Mouse (Mus musculus): ENCODE measurements around the gene Vangl2. TPM values are rescaled to one million over a fixed set of nuclear protein-coding genes. Genes with fewer than 3 reads are reported as not detected.

Gene Vangl2
- total and polyA plus RNA-seq, 3 experiments: 0.39 to 3.0 TPM; not detected in 1

DNA sequence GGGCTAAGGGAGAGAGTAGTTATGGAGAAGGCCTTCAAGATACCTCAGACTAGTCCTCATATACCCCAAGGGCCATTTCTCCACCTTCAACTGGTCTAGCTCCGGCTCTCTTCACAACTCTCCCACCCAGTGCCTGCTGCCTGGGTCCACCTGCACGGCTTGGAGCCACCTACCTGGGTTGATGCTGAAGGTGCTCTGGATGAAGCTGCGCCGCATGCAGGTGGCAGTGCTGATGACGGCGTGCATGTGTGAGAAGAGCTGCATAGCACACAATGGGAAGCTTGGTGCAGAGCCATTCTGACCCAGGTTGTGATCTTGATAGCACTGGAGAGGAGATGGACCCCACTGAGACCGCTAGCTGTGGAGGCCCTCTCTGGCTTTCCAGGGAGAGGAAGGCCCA lies 44.4 kb upstream of the Vangl2 start:
- Histone ChIP-seq H3K27me3 (ENCODE audit: control insufficient read depth in 1 of 2, insufficient read depth in 2 of 2, low read length in 2 of 2) (no peaks in the 10 kb centered on the region), H3K79me2 (ENCODE audit: control insufficient read depth, insufficient read depth, low read length, poor library complexity) (no peaks in the 10 kb centered on the region), H3K9me3 (replicated peaks; ENCODE audit: insufficient read depth, low read length) (no peaks in the 10 kb centered on the region), H3K36me3 (ENCODE audit: control insufficient read depth in 1 of 2, insufficient read depth in 2 of 2, low read length in 2 of 2) (peaks cover 1 to 10% of the 10 kb centered on the region in 2 experiments), H3K27ac (ENCODE audit: control insufficient read depth, low read depth, low read length) (no peak overlapping the region), H3K9ac (ENCODE audit: control insufficient read depth, low read depth, low read length, poor library complexity, severe bottlenecking) (no peak overlapping the region), H3K4me3 (ENCODE audit: control insufficient read depth in 1 of 2, insufficient read depth in 1 of 2, low read depth in 2 of 2, low read length in 2 of 2) (no peak overlapping the region), H3K4me1 (ENCODE audit: control insufficient read depth in 1 of 2, insufficient read depth in 2 of 2, low read length in 2 of 2) (no peaks in the 10 kb centered on the region)
- TF ChIP-seq BHLHE40 (IDR thresholded peaks at IDR 0.05; ENCODE audit: borderline replicate concordance, low read depth, low read length) (no peak), MXI1 (IDR thresholded peaks at IDR 0.05; ENCODE audit: low read depth, low read length) (no peak), ZC3H11A (IDR thresholded peaks at IDR 0.05; ENCODE audit: low read depth, low read length) (no peak), CTCF (IDR thresholded peaks at IDR 0.05 in 2 of 3, conservative IDR thresholded peaks at IDR 0.05 in 1 of 3; ENCODE audit: control insufficient read depth in 1 of 3, insufficient read depth in 1 of 3, low read depth in 2 of 3, low read length in 3 of 3, poor library complexity in 1 of 3, severe bottlenecking in 1 of 3) (no peak), NELFE (IDR thresholded peaks at IDR 0.05; ENCODE audit: low read depth, low read length) (no peak), GABPA (IDR thresholded peaks at IDR 0.05; ENCODE audit: low read depth, low read length) (no peak), NRF1 (IDR thresholded peaks at IDR 0.05; ENCODE audit: insufficient read depth, low read depth, low read length, poor library complexity, severe bottlenecking) (no peak), CHD2 (IDR thresholded peaks at IDR 0.05; ENCODE audit: low read length) (no peak), RCOR1 (IDR thresholded peaks at IDR 0.05; ENCODE audit: low read depth, low read length) (no peak), USF1 (IDR thresholded peaks at IDR 0.05; ENCODE audit: low read depth, low read length) (no peak), EP300 (IDR thresholded peaks at IDR 0.05; ENCODE audit: low read depth in 1 of 2, low read length in 2 of 2) (no peak), SIN3A (IDR thresholded peaks at IDR 0.05; ENCODE audit: low read length) (no peak), MYB (IDR thresholded peaks at IDR 0.05; ENCODE audit: low read depth, low read length) (no peak)
- DNase-seq (ENCODE audit: low read depth, low spot score): no peak

DNA sequence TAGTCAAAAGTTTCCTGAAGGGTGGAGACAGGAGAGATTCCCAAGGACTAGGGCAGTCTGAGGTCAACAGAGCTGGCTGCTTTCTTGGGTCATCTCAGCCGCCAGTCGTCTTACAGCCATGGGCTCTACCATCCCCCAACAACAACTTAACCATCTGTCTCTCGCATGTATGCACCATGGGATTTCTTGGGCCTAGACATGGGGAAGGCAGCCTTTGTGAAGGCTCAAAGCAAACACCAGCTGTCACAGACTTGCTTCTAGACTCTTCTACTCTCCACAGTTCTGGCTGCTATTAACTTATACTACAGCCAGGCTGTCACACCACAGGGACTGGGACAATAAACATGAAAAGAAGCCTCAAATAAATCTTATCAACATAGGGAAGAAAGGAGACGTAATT lies 43.3 kb upstream of the Vangl2 start:
- no peak overlapping the region for H3K9ac ChIP-seq (ENCODE audit: control insufficient read depth, low read depth, low read length, poor library complexity, severe bottlenecking)
- no peak overlapping the region for H3K4me3 ChIP-seq (ENCODE audit: control insufficient read depth in 1 of 2, insufficient read depth in 1 of 2, low read depth in 2 of 2, low read length in 2 of 2)
- no peaks in the 10 kb centered on the region for H3K27me3 ChIP-seq (ENCODE audit: control insufficient read depth in 1 of 2, insufficient read depth in 2 of 2, low read length in 2 of 2)
- TF ChIP-seq TCF12 (IDR thresholded peaks at IDR 0.05; ENCODE audit: low read depth, low read length) (no peak), ZC3H11A (IDR thresholded peaks at IDR 0.05; ENCODE audit: low read depth, low read length) (no peak), ZNF384 (IDR thresholded peaks at IDR 0.05; ENCODE audit: low read depth, low read length) (no peak), SMC3 (IDR thresholded peaks at IDR 0.05; ENCODE audit: low read depth, low read length) (no peak), MAZ (IDR thresholded peaks at IDR 0.05; ENCODE audit: low read depth, low read length) (no peak), TBP (IDR thresholded peaks at IDR 0.05; ENCODE audit: low read depth, low read length) (no peak), MXI1 (IDR thresholded peaks at IDR 0.05; ENCODE audit: low read depth, low read length) (no peak), POLR2AphosphoS2 (IDR thresholded peaks at IDR 0.05; ENCODE audit: low read length) (no peak), E2F4 (IDR thresholded peaks at IDR 0.05; ENCODE audit: borderline replicate concordance, low read depth, low read length) (no peak), NRF1 (IDR thresholded peaks at IDR 0.05; ENCODE audit: insufficient read depth, low read depth, low read length, poor library complexity, severe bottlenecking) (no peak), HCFC1 (IDR thresholded peaks at IDR 0.05; ENCODE audit: low read depth, low read length) (no peak), RAD21 (IDR thresholded peaks at IDR 0.05; ENCODE audit: low read depth, low read length) (no peak), USF1 (IDR thresholded peaks at IDR 0.05; ENCODE audit: low read depth, low read length) (no peak), POLR2AphosphoS5 (IDR thresholded peaks at IDR 0.05; ENCODE audit: borderline replicate concordance, low read depth, low read length) (no peak), RCOR1 (IDR thresholded peaks at IDR 0.05; ENCODE audit: low read depth, low read length) (no peak), MYC (IDR thresholded peaks at IDR 0.05; ENCODE audit: low read depth, low read length) (no peak), BHLHE40 (IDR thresholded peaks at IDR 0.05; ENCODE audit: borderline replicate concordance, low read depth, low read length) (no peak)
- no peak for DNase-seq (ENCODE audit: low read depth, low spot score)
- H3K27ac ChIP-seq (ENCODE audit: control insufficient read depth, low read depth, low read length): no peak overlapping the region
- H3K9me3 ChIP-seq (replicated peaks; ENCODE audit: insufficient read depth, low read length): no peaks in the 10 kb centered on the region
- no peaks in the 10 kb centered on the region for H3K79me2 ChIP-seq (ENCODE audit: control insufficient read depth, insufficient read depth, low read length, poor library complexity)
- no peaks in the 10 kb centered on the region for H3K4me1 ChIP-seq (ENCODE audit: control insufficient read depth in 1 of 2, insufficient read depth in 2 of 2, low read length in 2 of 2)
- H3K36me3 ChIP-seq (ENCODE audit: control insufficient read depth in 1 of 2, insufficient read depth in 2 of 2, low read length in 2 of 2): peaks cover 0 to 8% of the 10 kb centered on the region in 2 experiments; a peak in 2 of 4 replicates
